Mouse (Mus musculus) intestine, postnatal 0 days (tissue): ENCODE measurements at regions not wholly inside any gene's neighbourhood (a gene's known extent, or its start where the extent isn't known, plus 50 kb on each side); places are given as distances from the start of the nearest gene placed in this dataset.

ENCODE experiments used
- ATAC-seq: fragments of 200-750 bp; cut with Nextera tagmentation; 2 replicates; pipeline ENCODE4 v1.8.0; 2017; ENCODE audit warnings: mild to moderate bottlenecking, moderate TSS enrichment, moderate library complexity
- H3K27ac ChIP-seq: fragments of 300-500 bp; sonication (generic); 2 replicates; pipeline ENCODE4 v1.5.1; 2014; ENCODE audit warnings: mild to moderate bottlenecking, low read depth, low read length, moderate library complexity
- H3K27me3 ChIP-seq: fragments of 300-500 bp; sonication (generic); replicated peaks from 2 replicates; pipeline ENCODE4 v1.6.1; 2014; ENCODE audit warnings: low read length, mixed read lengths; ENCODE audit not compliant: control insufficient read depth, insufficient read depth
- H3K36me3 ChIP-seq: fragments of 300-500 bp; sonication (generic); 2 replicates; pipeline ENCODE4 v1.6.1; 2014; ENCODE audit warnings: mild to moderate bottlenecking, moderate library complexity; ENCODE audit not compliant: control insufficient read depth, insufficient read depth
- H3K4me1 ChIP-seq: fragments of 300-500 bp; sonication (generic); replicated peaks from 2 replicates; pipeline ENCODE4 v1.6.1; 2014; ENCODE audit warnings: antibody characterized with exemption, low read length, mixed read lengths; ENCODE audit not compliant: control insufficient read depth, insufficient read depth
- H3K4me2 ChIP-seq: fragments of 300-500 bp; sonication (generic); replicated peaks from 2 replicates; pipeline ENCODE4 v1.6.1; 2014; ENCODE audit warnings: low read depth, mild to moderate bottlenecking, moderate library complexity
- H3K4me3 ChIP-seq: fragments of 300-500 bp; sonication (generic); 2 replicates; pipeline ENCODE4 v1.5.1; 2014; ENCODE audit warnings: low read depth, low read length
- H3K9ac ChIP-seq: fragments of 300-500 bp; sonication (generic); 2 replicates; pipeline ENCODE4 v1.6.1; 2014; ENCODE audit warnings: mild to moderate bottlenecking, low read depth, low read length
- H3K9me3 ChIP-seq: fragments of 300-500 bp; sonication (generic); 2 replicates; pipeline ENCODE4 v1.6.1; 2016; ENCODE audit warnings: mixed run types; ENCODE audit not compliant: control insufficient read depth
- CTCF ChIP-seq: sonication (generic); IDR thresholded peaks from 2 replicates; pipeline ENCODE4 v1.5.1; 2016; ENCODE audit warnings: low read depth, mild to moderate bottlenecking, control low read depth, antibody characterized with exemption, moderate library complexity
- WGBS: fragments of 180-500 bp; shearing (Covaris S2); extraction: QIAGEN DNeasy Blood & Tissue Kit; methylation state at CpG from one replicate; pipeline ENCODE4 v1.1.7; 2014; 5-methylcytosine and 5-hydroxymethylcytosine counted together

DNA sequence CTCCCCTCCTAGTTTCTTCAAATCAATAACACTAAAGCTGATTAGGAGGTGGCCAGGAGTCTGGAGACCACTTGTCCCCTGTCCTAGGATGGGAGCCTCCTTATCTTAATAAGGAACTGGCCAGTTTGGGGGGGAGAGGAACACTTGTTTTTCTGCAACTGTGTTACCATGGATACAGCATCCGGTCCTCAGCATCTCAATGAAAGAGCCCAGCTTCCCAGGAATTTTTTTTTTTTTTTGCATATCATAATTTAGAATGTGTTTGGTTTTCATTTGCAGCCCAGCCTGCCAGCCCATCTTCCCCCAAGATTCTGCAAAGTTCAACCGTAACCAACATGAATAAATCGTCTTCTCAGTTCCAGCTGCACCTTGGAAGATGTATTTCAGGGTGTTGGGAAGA lies 93.6 kb downstream of the Tmem130 start:
- H3K27me3 ChIP-seq: no peaks in the 10 kb centered on the region
- WGBS: 64% methylated on average over 3 of the region's 3 CpGs
- H3K4me3 ChIP-seq: no peak overlapping the region
- no peak for ATAC-seq
- TF ChIP-seq CTCF: no peak
- no peak overlapping the region for H3K9ac ChIP-seq
- no peak overlapping the region for H3K27ac ChIP-seq
- no peaks in the 10 kb centered on the region for H3K9me3 ChIP-seq
- no peaks in the 10 kb centered on the region for H3K4me1 ChIP-seq
- no peaks in the 10 kb centered on the region for H3K36me3 ChIP-seq
- H3K4me2 ChIP-seq: no peak overlapping the region

DNA sequence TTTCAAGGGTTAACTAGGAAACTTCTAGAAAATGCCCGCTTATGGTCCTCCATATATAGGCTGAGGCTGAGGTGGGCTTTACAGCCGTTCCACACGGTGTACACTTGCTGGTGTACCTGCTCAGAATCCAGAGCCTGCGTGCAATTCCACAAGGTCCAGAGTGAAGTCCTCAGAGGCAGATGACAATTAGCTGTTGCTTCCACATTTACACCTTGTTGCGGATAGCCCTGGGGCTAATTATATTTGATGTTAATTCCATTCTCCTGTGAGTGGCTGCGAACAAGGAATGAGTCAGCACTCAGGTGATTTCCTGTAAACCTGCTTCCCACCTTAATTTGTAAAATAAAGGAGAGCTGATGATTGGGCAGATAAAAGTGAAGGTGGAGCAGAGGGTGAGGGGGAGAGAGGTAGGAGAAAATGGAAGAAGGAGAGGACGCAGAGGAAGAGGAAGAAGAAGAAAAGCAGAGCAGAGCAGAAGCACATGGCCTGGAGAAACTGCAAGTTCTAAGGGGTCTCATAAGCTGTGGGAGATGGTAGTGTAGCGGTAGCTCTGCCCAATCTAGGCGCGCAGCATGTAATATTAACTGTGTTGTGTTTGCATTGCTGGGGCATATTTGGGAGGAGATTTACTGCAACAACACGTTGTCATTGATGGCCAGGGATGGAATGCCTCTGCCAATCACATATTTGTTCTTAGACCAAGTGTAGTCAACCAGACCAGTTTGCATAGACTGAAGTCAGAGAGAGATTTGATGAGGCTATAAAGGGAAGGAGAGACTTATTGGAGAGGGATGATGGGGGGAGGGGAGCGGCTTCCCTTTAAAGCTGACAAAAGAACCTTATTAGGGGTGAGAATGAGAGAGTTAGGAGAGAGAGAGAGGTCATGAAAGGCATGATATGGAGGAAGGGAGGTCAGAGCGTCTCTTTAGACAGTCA lies 82.5 kb downstream of the Tmem130 start:
- Histone ChIP-seq H3K4me2 (no peak overlapping the region), H3K9ac (no peak overlapping the region), H3K27me3 (no peaks in the 10 kb centered on the region), H3K9me3 (no peaks in the 10 kb centered on the region), H3K36me3 (no peaks in the 10 kb centered on the region), H3K27ac (no peak overlapping the region), H3K4me3 (no peak overlapping the region), H3K4me1 (no peaks in the 10 kb centered on the region)
- WGBS: 86% methylated on average over 13 of the region's 13 CpGs
- no peak for ATAC-seq
- no peak for TF ChIP-seq CTCF

DNA sequence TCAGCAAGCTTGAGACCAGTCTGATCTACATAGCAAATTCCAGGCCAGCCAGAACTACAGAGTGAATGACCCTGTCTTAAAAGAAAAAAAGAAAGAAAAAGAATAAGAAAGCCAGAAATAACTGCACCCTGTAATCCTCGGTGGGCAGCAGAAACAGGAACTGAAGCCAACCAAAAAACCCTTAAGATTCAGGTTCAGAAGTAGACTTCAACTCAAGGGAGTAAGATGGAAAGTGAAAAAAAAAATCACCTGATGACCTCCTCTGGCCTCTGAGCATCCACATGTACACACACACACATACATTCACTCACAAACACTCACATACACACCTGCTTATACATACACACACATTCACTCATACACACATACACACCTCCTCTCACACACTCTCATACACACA lies 77.4 kb downstream of the Tmem130 start:
- H3K4me3 ChIP-seq: no peak overlapping the region
- H3K4me1 ChIP-seq: no peaks in the 10 kb centered on the region
- no peak for ATAC-seq
- no peak for TF ChIP-seq CTCF
- H3K27me3 ChIP-seq: no peaks in the 10 kb centered on the region
- no peaks in the 10 kb centered on the region for H3K36me3 ChIP-seq
- H3K9ac ChIP-seq: no peak overlapping the region
- H3K27ac ChIP-seq: no peak overlapping the region
- 72% methylated on average over 1 of the region's 1 CpGs for WGBS
- no peak overlapping the region for H3K4me2 ChIP-seq
- H3K9me3 ChIP-seq: no peaks in the 10 kb centered on the region
